Mouse (Mus musculus) ovary, postnatal 10 days (tissue): ENCODE data around the gene Zfyve28.
A peak's percentile ranks its signal among the peaks of the same experiment; 100 is the strongest.

ENCODE experiments used
- DNase-seq: peaks from one replicate; pipeline ENCODE4 v3.0.0; 2022; ENCODE audit warnings: low spot score

Gene Zfyve28

DNA sequence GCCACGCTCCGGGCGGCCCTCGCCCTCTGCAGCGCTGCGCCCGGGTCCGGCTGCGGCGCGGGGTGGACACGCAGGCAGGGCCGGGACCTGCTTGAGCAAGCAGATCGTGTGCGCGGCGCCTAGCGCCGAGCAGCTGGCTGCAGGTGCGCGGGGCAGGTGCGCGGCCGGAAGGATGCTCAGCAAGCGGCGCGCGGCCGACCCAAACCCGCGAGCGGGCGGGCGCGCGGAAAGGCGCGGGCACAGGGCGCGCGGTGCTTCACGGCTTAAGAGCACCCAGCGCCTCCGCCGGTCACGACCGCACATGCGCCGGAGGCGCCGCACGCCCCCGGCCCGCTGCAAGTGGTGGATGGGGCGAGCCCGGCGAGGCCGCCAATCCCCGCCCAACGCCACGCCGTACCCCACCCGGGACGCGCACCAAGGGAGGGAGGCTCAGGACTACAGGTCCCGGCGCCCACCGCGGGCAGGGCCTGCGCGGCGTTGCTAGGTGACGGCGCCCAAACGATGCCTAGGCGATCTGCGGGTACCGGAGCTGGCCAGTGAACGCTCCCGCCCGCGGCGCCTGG is at the start of gene Zfyve28, which contains the start of gene Cfap99:
Zfyve28 (minus strand) TSS at position 296 of the 563 bp plus-strand sequence.
Cfap99 (plus strand) TSS at position 447 of the 563 bp plus-strand sequence.
- peak; percentile 42 for DNase-seq

DNA sequence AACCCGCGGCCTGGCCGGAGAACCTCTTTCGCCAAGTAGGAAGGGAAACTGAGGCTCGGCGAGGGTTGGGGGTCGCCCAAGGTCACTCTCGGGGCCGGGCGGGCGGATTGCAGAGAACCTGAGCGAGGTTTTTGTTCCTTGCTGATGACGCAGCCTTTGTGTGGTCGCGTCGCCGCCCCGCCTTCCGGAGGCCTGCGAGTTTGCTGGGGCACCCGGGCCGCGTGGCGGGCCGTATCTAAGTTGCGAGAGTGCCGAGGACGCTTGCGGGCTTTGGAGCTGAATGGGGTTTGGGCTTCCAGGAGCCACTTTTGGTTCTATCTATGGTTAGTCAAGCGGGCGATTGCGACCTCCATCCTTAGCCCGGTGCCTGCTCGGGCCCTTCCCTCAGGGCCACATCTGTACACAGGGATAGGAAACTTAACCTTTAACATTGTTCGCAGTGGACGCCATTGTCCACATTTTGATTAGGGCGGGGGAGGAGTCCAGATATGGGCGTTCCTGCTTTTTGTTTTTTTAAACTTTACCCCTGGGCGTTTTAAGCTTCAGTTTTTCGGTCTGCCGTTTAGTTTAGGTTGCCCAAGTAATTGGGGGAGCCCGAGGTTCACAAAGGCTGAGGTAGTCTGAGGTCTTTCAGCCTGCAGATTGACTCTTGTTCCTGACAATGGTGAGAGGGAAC is 48.7 kb upstream of the Zfyve28 start:
- peak; percentile 20 for DNase-seq

GRCm38 (mm10) chr5:34336097-34336774 is 48.0 kb upstream of the Zfyve28 start, which contains the start of gene Rnf4:
Gene Rnf4 (plus strand): TSS chr5:34336289.
- DNase-seq = peak; percentile 88

- DNase-seq = no peak
Measured at GRCm38 (mm10) chr5:34335539-34336096, 47.4 kb upstream of the Zfyve28 start.

GRCm38 (mm10) chr5:34334081-34334480 is 45.8 kb upstream of the Zfyve28 start:
- no peak for DNase-seq

DNA sequence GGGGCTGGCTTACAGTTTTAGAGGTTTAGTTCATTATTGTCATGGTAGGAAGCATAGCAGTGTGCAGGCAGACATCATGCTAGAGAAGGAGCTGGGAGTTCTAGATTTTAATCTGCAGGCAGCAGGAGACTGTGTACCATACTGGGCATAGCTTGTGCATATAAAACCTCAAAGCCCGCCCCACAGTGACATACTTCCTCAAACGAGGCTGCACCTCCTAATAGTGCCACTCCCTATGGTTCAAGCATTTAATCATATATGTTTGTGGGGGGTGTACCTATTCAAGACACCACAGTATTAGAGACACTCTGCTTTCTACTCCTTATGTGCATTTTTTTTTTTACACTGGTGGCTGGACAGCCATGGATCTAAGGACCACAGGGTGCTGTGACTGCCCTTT is 41.9 kb upstream of the Zfyve28 start:
- DNase-seq = no peak

- DNase-seq = peak; percentile 4
Measured at GRCm38 (mm10) chr5:34326875-34327576, 38.8 kb upstream of the Zfyve28 start.

DNA sequence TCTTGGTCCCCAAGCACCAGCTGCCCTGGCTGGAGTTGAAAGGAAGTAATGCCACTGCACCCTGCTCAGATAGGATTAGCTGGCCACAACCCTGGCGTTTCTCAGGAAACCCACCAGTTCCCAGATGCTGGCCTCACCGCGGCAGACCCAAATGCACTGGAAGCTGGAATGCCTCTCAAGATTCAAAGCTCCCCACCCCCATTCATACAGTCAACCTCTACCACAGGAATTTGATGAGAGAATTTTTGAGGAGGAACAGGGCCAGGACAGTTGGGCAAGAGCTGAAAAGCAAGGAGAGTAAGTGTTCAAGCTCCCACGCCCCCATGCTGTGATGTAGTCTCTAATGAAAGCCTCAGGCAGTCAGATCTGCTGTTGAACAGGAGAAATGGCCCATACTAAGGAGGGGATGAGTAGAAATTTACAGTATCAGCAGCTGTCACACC is 38.0 kb upstream of the Zfyve28 start:
- DNase-seq = no peak

DNA sequence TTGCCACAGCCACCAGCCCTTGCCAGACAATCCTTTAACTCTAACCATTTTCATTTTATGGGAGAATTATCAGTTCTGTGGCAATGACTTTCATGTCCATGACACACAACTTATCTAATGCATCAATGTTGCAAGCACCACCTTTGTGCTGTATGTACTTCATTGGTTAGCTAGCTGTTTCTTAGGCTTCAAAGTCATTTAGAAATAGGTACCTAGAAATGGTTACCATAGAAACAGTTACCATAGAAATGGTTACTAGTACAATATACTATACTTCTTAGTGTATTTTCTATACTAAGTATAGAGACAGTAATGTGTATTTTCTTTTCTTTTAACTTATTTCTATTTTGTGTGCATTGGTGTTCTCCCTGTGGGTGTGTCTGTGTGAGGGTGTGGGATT is 37.0 kb upstream of the Zfyve28 start:
- no peak for DNase-seq

- DNase-seq = no peak
Measured at GRCm38 (mm10) chr5:34321236-34321635, 33.0 kb upstream of the Zfyve28 start.

GRCm38 (mm10) chr5:34319491-34320034 is 31.3 kb upstream of the Zfyve28 start:
- DNase-seq = no peak

DNA sequence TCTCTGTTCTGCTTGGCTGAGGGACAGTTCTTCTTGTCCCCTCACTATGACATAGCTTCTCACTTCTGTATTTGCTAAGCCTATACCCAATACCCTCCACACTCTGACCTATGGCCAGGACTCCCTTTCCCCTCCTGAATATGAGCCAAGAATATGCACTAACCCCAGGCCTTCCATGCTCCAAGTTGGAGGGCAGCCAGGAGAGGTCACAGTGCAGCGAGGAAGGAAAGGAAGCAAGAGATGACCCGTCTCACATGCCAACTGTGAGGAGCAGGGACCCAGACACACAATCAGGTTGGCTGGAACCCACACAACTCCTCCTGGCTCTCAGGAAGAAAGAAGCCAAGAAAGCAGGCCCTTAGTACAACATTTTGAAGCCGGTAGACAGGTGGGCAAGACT is 20.8 kb upstream of the Zfyve28 start:
- DNase-seq = no peak

GRCm38 (mm10) chr5:34302377-34302776 is 14.1 kb upstream of the Zfyve28 start:
- no peak for DNase-seq

DNA sequence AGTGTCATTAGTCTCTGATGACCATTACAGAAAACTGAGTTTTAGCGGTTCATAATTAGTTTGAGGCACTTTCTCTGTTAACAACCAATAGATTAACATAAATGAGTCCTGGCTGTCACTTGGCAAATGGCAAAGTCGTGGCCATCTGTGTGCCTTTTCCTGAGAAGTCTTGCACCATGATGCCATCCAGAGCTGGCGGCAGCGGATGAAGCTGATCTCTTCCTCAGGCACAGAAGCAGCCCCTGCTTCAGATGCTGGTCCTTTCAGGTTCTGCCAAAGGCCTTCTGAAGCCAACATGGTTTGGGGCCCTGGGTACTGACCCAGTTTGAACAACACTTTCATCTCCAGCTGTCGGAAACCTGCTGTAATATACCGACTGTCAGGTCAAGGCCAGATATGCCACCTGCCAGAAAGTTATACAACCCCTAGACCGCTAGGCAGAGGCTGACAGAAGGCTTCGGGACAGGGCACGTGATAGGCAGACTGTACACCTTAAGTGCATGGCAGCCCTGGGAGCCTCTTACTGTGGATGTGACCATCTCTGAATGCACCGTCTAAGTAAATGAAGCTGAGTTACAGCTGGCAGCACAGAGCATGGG is 10.8 kb upstream of the Zfyve28 start:
- DNase-seq = no peak

DNA sequence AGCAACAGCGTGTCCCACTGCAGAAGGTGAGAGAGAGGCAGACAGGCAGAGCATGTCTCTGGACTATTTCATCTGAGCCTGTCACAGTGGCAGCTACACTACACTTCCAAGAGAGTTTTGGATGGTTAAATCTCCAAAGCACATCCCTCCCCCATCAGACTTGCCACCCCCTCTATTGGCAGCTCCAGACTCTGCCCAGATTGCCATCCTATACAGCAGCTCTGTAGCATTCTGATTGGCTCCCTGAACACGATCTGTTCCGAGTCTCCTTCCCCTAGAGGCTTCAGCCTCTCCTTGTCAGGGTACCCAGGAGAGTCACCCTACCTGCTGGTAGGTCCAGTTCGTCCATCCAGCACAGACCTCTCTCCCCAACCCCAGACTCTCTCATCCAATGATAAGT is 9.8 kb upstream of the Zfyve28 start:
- no peak for DNase-seq

DNA sequence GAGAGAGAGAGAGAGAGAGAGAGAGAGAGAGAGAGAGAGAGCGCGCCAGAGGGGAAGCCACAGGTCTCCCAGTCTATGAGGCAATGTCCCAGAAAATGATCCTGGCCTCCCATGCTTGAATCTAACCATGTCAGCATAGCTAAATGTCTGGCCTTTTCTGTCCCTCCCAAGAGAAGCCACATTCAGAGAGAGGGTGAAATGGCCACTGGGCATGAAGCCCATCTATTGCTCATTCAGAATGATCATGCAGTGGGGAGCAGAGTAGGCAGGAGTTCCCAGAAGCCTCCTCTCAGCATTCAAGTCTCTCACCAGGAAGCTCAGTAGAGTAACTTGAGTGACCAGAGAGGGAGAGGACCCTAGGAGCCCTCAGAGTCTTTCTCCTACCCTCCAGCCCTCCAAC is 6.9 kb upstream of the Zfyve28 start:
- no peak for DNase-seq

DNA sequence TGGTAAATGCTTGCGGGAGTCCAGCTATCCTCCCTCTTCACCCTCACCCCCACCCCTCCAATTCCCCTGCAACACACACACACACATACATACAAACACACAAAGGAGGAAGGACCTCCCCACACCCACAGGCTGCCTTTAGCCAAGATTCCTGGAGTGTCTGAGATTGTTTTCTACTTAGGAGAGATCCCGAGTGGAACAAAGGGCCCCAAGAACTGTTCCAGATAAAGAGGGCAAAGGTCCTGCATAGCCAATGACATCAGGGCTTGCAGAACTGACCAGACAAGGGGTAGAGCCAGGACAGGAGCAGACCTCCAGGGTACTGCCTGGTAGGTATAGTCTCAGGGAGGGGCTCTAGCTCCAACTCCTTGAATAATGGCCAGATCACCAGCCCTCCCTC is 6.4 kb upstream of the Zfyve28 start:
- no peak for DNase-seq

GRCm38 (mm10) chr5:34293363-34293762 is 5.1 kb upstream of the Zfyve28 start:
- DNase-seq = no peak

DNA sequence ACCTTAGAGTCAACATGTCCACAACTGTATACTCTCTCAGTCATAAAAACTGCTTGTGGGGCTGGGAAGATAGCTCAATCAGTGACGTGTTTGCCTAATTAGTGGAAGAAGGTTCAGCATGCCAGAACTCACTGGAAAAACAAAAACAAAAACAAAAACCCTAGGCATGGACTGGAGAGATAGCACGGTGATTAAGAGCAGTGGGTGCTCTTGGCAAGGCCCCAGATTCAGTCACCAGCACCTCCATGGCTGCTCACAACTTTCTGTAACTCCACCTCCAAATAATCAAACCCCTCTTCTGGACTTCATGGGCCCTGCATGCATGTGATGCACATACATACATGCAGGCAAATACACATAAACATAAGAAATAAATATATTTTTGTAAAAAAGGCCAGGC is 1.0 kb upstream of the Zfyve28 start:
- DNase-seq = no peak

GRCm38 (mm10) chr5:34287838-34288145 is 457 bp downstream of the Zfyve28 start:
- DNase-seq = no peak

DNA sequence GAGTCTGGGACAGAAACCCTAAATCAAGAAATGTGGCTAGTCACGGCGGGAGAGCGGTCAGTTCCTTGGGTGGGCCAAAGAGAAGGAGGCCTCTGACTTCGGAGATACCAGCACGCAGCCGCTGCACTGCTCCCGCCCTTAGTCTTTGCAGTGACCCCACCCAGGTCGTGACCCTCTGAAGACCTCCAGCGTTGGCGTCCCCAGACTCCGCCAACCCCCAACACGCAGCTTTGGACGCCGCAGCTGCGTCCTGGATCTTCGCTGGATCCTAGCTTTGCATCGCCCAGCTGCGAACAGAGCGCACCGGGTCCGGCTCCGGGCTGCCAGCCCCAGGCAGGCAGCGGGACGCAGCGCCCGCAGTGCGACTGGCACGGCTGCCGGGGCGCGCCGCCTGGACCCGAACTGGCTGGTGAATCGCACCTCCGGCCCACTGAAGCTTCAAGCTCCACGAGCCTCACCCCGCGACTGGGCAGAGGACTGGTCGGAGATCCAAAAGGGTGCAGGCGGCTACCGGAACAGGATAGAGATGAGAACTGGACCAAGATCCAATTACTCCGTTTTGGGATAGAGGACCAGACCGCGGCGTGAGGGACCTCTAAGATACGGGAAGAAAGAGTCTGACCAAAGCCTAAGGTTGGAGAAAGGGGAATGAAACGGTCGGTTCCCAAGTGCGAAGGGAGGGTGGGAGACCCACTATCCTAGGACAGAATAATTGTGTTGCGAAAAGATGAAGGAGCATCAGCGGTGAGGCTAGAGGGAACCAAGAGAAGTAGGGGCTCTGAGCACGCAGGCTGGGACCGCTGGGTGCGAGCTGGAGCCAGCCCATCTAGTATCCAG is 1.0 kb downstream of the Zfyve28 start:
- DNase-seq = no peak
